Mouse (Mus musculus) hindbrain, embryonic 16.5 days (tissue): ENCODE results near the gene Hecw1. TPM values are rescaled to one million over a fixed set of nuclear protein-coding genes. Genes with fewer than 3 reads are reported as not detected.

Experiments
- ATAC-seq: fragments of 200-750 bp; cut with Nextera tagmentation; 2 replicates; pipeline ENCODE4 v1.8.0; 2017; ENCODE audit warnings: moderate TSS enrichment, moderate library complexity
- H3K27ac ChIP-seq: fragments of 300-500 bp; sonication (generic); 2 replicates; pipeline ENCODE4 v1.5.1; 2014; ENCODE audit warnings: low read depth, mild to moderate bottlenecking, control low read depth, low read length, moderate library complexity
- H3K27me3 ChIP-seq: fragments of 300-500 bp; sonication (generic); replicated peaks from 2 replicates; pipeline ENCODE4 v1.6.1; 2014; ENCODE audit warnings: low read length; ENCODE audit not compliant: control insufficient read depth, insufficient read depth
- H3K36me3 ChIP-seq: fragments of 300-500 bp; sonication (generic); 2 replicates; pipeline ENCODE4 v1.6.1; 2014; ENCODE audit warnings: mild to moderate bottlenecking, low read length, moderate library complexity, mixed read lengths; ENCODE audit not compliant: control insufficient read depth, insufficient read depth
- H3K4me1 ChIP-seq: fragments of 300-500 bp; sonication (generic); 2 replicates; pipeline ENCODE4 v1.6.1; 2014; ENCODE audit warnings: low read depth, low read length; ENCODE audit not compliant: control insufficient read depth, insufficient read depth
- H3K4me2 ChIP-seq: fragments of 300-500 bp; sonication (generic); 2 replicates; pipeline ENCODE4 v1.6.1; 2014; ENCODE audit warnings: mild to moderate bottlenecking, low read length, control low read depth, moderate library complexity
- H3K4me3 ChIP-seq: fragments of 300-500 bp; sonication (generic); 2 replicates; pipeline ENCODE4 v1.5.1; 2014; ENCODE audit warnings: mild to moderate bottlenecking, low read length, control low read depth, moderate library complexity
- H3K9ac ChIP-seq: fragments of 300-500 bp; sonication (generic); 2 replicates; pipeline ENCODE4 v1.6.1; 2014; ENCODE audit warnings: low read depth, mild to moderate bottlenecking, control low read depth, low read length, moderate library complexity
- H3K9me3 ChIP-seq: fragments of 300-500 bp; sonication (generic); 2 replicates; pipeline ENCODE4 v1.6.1; 2014; ENCODE audit warnings: mild to moderate bottlenecking, low read length, moderate library complexity; ENCODE audit not compliant: control insufficient read depth
- WGBS: fragments of 180-500 bp; shearing (Covaris S2); extraction: QIAGEN DNeasy Blood & Tissue Kit; methylation state at CpG from one replicate; pipeline ENCODE4 v1.1.7; 2014; 5-methylcytosine and 5-hydroxymethylcytosine counted together
- polyA plus RNA-seq: library from polyadenylated mRNA; unstranded; fragments of >200 nt; fragmentation: Nextera tagmentation; extraction: Ambion mirVana; gene quantifications from 2 replicates; pipeline ENCODE4 v1.2.1, GENCODE M21; 2015

The Hecw1 gene
- polyA plus RNA-seq, 1 experiment from 2014 or later = 38.9 TPM

DNA sequence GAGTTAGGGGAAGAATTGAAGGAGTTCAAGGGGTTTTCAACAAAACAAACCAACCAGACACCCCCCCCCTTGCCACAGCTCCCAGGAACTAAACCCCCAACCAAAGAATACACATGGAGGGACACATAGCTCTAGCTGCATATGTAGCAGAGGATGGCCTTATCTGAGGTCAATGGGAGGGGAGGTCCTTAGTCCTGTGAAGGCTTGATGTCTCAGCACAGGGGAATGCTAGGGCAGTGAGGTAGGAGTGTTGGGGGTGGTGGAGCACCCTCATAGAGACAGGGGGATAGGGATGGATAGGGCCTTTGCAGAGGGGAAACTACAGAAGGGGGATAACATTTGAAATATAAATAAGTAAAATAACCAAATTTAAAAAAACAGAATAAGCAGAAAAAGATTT is 9.1 kb downstream of the Hecw1 start:
- Histone ChIP-seq H3K27ac (no peak overlapping the region), H3K4me1 (no peaks in the 10 kb centered on the region; the same call in 1 of the 2 replicates), H3K27me3 (no peaks in the 10 kb centered on the region), H3K4me3 (no peak overlapping the region), H3K9me3 (no peaks in the 10 kb centered on the region), H3K36me3 (no peaks in the 10 kb centered on the region), H3K9ac (no peak overlapping the region), H3K4me2 (no peak overlapping the region)
- ATAC-seq = no peak

DNA sequence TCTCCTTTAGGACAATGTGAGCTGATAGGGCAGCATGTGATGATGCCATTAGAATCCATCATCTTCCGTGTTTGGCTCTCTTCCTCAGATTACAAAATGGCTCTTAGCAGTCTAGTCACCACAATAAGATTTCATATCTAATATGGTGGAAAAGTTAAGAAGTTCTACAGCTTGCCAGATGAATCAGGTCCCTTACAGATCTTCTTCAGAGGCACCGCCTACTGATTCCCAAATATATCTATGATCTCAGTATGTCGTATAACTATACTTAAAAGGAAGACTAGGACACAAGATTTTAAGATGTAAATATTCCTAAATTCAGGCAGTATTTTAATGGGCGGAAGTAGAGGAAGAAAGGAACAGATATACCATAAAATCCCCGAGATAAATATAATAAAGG is 16.3 kb downstream of the Hecw1 start:
- no peak overlapping the region for H3K4me3 ChIP-seq
- no peaks in the 10 kb centered on the region for H3K36me3 ChIP-seq
- no peak overlapping the region for H3K27ac ChIP-seq
- no peak for ATAC-seq
- WGBS = 92% methylated on average over 5 of the region's 5 CpGs
- H3K4me2 ChIP-seq = no peak overlapping the region
- no peak overlapping the region for H3K9ac ChIP-seq
- no peaks in the 10 kb centered on the region for H3K4me1 ChIP-seq
- H3K27me3 ChIP-seq = no peaks in the 10 kb centered on the region
- no peaks in the 10 kb centered on the region for H3K9me3 ChIP-seq

DNA sequence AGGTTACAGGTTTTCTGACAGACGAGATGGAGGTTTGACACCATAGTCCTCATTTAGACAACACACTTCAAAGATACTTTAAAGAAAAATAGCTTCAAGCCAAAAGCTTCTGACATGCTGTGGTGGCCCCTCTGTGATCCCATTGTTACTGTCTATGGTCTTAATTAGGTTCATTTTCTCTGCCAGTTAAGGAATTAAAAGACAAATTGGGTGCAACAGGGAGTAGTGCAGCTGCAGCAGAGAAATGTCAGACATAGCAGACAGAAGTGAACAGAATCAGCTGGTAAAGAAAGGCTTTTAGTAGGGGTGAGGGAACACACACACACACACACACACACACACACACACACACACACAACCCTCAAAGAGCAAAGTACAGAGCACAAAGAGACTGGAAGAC is 22.8 kb downstream of the Hecw1 start:
- H3K4me3 ChIP-seq = no peak overlapping the region
- 0 out of 2 replicates have a peak, but pooled peaks have one; percentile 24 for ATAC-seq
- H3K9ac ChIP-seq = no peak overlapping the region
- H3K4me2 ChIP-seq = no peak overlapping the region
- H3K4me1 ChIP-seq = no peaks in the 10 kb centered on the region
- no peaks in the 10 kb centered on the region for H3K36me3 ChIP-seq
- WGBS = 13% methylated on average over 1 of the region's 1 CpGs
- no peaks in the 10 kb centered on the region for H3K27me3 ChIP-seq
- no peaks in the 10 kb centered on the region for H3K9me3 ChIP-seq
- H3K27ac ChIP-seq = no peak overlapping the region

DNA sequence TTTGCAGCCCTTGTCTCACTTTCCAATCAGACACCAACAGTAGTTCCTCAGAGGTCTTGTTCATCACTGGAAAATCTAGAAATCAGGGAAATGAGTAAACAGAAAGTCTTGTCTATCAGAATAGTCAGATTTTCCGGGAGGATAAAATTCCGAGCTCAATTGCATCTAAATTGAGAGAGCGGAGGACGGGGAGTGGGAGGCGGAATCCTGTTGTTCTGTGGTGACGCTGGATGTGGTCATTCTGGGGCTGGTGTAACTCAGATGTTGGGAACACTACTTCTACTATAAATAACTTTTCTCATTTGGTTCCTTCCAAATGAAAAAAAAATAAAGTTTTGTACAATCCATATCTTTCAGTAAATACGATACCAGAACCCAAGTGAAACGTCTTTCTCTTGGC is 24.2 kb downstream of the Hecw1 start:
- H3K9ac ChIP-seq = no peak overlapping the region
- H3K27me3 ChIP-seq = no peaks in the 10 kb centered on the region
- no peaks in the 10 kb centered on the region for H3K36me3 ChIP-seq
- no peak overlapping the region for H3K4me2 ChIP-seq
- no peak overlapping the region for H3K27ac ChIP-seq
- H3K9me3 ChIP-seq = no peaks in the 10 kb centered on the region
- 89% methylated on average over 8 of the region's 8 CpGs for WGBS
- H3K4me1 ChIP-seq = no peaks in the 10 kb centered on the region
- no peak for ATAC-seq
- H3K4me3 ChIP-seq = no peak overlapping the region

DNA sequence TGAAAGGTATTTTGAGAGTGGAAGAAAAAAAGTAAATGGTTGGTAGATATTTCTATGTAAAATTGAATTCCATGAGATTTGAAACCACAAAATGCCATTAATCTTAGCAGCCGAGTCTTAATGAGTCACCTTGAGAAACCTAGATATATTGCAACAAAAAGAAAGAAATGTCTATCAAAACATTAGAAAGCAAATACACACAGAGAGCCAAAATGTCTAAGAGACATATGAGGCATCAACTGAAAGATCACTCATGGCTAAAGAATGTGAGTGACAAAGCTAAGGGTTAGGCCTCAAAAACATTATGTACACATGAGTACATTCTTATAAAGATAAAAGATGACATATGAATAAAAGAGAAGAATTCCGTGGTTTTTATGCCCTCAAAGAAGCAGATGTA is 26.1 kb downstream of the Hecw1 start:
- Histone ChIP-seq H3K4me2 (no peak overlapping the region), H3K36me3 (no peaks in the 10 kb centered on the region), H3K4me1 (no peaks in the 10 kb centered on the region), H3K9me3 (no peaks in the 10 kb centered on the region), H3K27me3 (no peaks in the 10 kb centered on the region), H3K4me3 (no peak overlapping the region), H3K27ac (no peak overlapping the region), H3K9ac (no peak overlapping the region)
- WGBS = 72% methylated on average over 2 of the region's 2 CpGs
- ATAC-seq = no peak

DNA sequence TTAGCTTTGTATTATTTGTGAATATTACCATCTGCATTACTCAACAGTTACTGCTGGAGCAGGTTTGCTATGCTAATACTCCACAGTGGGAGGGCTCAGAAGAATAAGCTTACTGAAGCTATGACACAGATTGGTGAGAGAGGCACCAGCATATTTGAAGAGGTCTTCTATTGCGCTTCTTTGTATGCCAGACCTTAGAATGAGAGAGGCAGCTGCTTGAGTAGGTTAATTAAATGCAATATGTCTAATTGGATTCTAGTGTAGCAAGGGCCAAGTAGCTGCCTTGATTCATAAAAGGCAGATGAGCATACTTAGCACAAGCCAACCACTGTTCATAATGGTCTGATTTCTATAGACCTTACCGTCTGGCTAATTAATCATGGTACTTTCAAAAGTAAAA is 35.2 kb downstream of the Hecw1 start:
- H3K9me3 ChIP-seq = no peaks in the 10 kb centered on the region
- no peak overlapping the region for H3K4me3 ChIP-seq
- H3K4me2 ChIP-seq = no peak overlapping the region
- H3K9ac ChIP-seq = no peak overlapping the region
- H3K27me3 ChIP-seq = no peaks in the 10 kb centered on the region
- WGBS = 65% methylated on average over 2 of the region's 2 CpGs
- H3K27ac ChIP-seq = no peak overlapping the region
- H3K4me1 ChIP-seq = no peaks in the 10 kb centered on the region
- peak; percentile 53 for ATAC-seq
- no peaks in the 10 kb centered on the region for H3K36me3 ChIP-seq

DNA sequence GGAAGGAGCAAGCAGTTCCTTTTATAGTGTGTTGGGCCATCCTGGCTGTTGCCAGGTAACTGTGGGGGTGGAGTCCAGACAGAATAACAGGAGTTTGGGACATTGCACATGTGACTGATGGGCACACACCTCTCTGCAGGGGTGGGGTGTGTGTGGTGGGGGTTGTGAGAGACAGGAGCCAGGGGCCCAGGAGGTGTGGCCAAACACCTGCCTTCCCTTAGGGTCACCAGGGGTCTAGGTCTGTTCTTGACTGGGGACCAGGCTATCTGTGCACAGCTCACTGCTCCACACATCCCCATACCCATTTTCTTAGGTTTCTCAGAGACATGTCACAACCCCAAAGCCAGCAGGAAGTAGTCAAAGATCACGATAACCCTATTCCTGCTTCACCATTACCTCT is 51.9 kb downstream of the Hecw1 start:
- no peaks in the 10 kb centered on the region for H3K27me3 ChIP-seq
- no peaks in the 10 kb centered on the region for H3K4me1 ChIP-seq
- H3K4me3 ChIP-seq = no peak overlapping the region
- 81% methylated on average over 1 of the region's 1 CpGs for WGBS
- ATAC-seq = 0 out of 2 replicates have a peak, but pooled peaks have one; percentile 18
- no peaks in the 10 kb centered on the region for H3K9me3 ChIP-seq
- H3K36me3 ChIP-seq = no peaks in the 10 kb centered on the region
- H3K9ac ChIP-seq = no peak overlapping the region
- H3K4me2 ChIP-seq = no peak overlapping the region
- H3K27ac ChIP-seq = no peak overlapping the region

DNA sequence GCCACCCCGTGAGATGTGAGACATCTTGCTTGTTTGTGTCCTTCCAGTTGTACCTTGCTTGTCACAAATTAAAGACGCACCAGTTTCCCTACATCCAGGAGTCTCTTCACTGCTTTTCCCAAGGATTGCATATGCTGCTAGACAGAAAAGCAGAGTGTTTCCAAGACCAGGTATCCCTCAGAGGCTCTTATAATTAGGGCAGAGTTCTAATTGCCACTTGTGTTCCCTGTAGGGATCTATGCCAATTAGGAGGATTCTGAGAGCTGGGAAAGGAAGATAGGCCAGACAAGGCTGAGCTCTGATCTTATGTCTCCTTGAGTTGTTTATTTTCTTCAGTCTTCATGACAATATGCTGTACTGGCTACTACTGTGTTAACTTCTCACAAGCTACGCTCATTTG is 55.5 kb downstream of the Hecw1 start:
- Histone ChIP-seq H3K9ac (no peak overlapping the region), H3K36me3 (no peaks in the 10 kb centered on the region), H3K27ac (no peak overlapping the region), H3K4me2 (no peak overlapping the region), H3K4me1 (no peaks in the 10 kb centered on the region), H3K9me3 (no peaks in the 10 kb centered on the region), H3K4me3 (no peak overlapping the region), H3K27me3 (no peaks in the 10 kb centered on the region)
- peak; percentile 67 for ATAC-seq
- 82% methylated on average over 3 of the region's 3 CpGs for WGBS

DNA sequence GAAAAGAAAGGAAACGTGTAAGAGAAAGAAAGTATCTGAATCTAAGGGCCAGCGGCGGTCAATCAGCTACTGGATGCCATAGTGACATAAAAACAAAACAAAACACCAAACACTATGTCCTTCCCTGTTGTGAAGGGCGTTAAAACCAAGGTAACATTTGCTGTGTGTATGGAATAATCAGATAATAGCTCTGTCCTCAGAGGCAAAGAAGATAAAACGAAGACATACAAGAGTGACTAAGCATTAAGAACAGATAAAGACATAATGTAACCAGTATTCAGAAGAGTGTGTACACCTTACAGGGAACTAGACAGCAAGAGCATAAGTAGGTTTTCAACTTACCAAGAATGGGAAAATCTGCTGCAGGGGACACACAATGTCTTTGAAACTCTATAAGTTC is 62.0 kb downstream of the Hecw1 start:
- ATAC-seq = no peak

DNA sequence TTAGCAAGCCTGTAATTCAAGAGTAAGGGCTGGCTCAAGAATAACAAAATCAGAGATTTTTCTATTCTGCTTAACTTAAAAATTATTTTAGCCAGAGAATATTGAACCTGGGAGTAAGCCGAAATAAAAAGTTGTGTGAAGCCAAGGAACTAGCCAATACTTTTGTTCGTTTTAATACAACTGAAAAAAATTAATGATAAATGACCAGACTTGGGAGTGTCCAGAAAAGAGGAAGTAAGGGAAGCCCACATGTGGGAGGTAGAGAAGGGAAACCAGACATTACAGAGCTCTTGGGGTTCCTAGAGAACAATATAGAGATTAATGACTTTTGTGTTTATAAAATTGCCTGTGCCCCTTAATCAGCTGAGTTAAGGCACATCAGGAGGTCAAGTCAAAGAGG is 66.0 kb downstream of the Hecw1 start:
- H3K9me3 ChIP-seq = no peaks in the 10 kb centered on the region
- no peak overlapping the region for H3K4me2 ChIP-seq
- H3K36me3 ChIP-seq = no peaks in the 10 kb centered on the region
- no peak overlapping the region for H3K4me3 ChIP-seq
- no peak for ATAC-seq
- no peak overlapping the region for H3K9ac ChIP-seq
- H3K4me1 ChIP-seq = no peaks in the 10 kb centered on the region
- no peaks in the 10 kb centered on the region for H3K27me3 ChIP-seq
- WGBS = 89% methylated on average over 2 of the region's 2 CpGs
- no peak overlapping the region for H3K27ac ChIP-seq

More for the DNA sequence above, 62.0 kb downstream of the Hecw1 start:
- H3K27me3 ChIP-seq = no peaks in the 10 kb centered on the region
- no peaks in the 10 kb centered on the region for H3K36me3 ChIP-seq
- H3K4me3 ChIP-seq = no peak overlapping the region
- 84% methylated on average over 5 of the region's 5 CpGs for WGBS
- H3K9ac ChIP-seq = no peak overlapping the region
- H3K4me2 ChIP-seq = no peak overlapping the region
- H3K27ac ChIP-seq = no peak overlapping the region
- H3K9me3 ChIP-seq = no peaks in the 10 kb centered on the region
- H3K4me1 ChIP-seq = no peaks in the 10 kb centered on the region
